Mouse (Mus musculus) E14TG2a.4 (cell line): ENCODE measurements around the gene Ifitm10.
"Not testable (repeated sequence)": the region's sequence is repeated elsewhere in the genome, so short reads cannot be mapped to it uniquely, and the experiment has no call there.

Source experiments
- H3K27me3 ChIP-seq: 2 replicates; pipeline ENCODE4 v1.6.1; 2014; ENCODE audit warnings: low read length, control low read depth; ENCODE audit not compliant: insufficient read depth
- H3K36me3 ChIP-seq: 2 replicates; pipeline ENCODE4 v1.6.1; 2014; ENCODE audit warnings: low read length, control low read depth; ENCODE audit not compliant: insufficient read depth
- H3K4me1 ChIP-seq: replicated peaks from 2 replicates; pipeline ENCODE4 v1.6.1; 2014; ENCODE audit warnings: low read depth, low read length, control low read depth
- H3K4me3 ChIP-seq: replicated peaks from 2 replicates; pipeline ENCODE4 v1.5.1; 2014; ENCODE audit warnings: mild to moderate bottlenecking, low read length
- H3K9me3 ChIP-seq: 2 replicates; pipeline ENCODE4 v1.6.1; 2014; ENCODE audit warnings: low read length, control low read depth
- CTCF ChIP-seq: conservative IDR thresholded peaks from 2 replicates; pipeline ENCODE4 v1.5.1; 2014; ENCODE audit warnings: low read length
- NANOG ChIP-seq: IDR thresholded peaks from 2 replicates; pipeline ENCODE4 v1.6.1; 2014; ENCODE audit warnings: borderline replicate concordance, low read length, mixed read lengths
- POU5F1 ChIP-seq: IDR thresholded peaks from 2 replicates; pipeline ENCODE4 v1.6.1; 2014; ENCODE audit warnings: low read length, borderline replicate concordance

Gene Ifitm10

GRCm38 (mm10) chr7:142409603-142410002 lies 36.0 kb upstream of the Ifitm10 start:
- no peak overlapping the region for H3K4me3 ChIP-seq
- peaks cover 2% of the 10 kb centered on the region; the same call in 1 of the 2 replicates for H3K4me1 ChIP-seq
- peaks cover 21% of the 10 kb centered on the region; the same call in 1 of the 2 replicates for H3K27me3 ChIP-seq
- no peaks in the 10 kb centered on the region for H3K36me3 ChIP-seq
- TF ChIP-seq CTCF, result no peak
- TF ChIP-seq POU5F1, result no peak
- no peak for TF ChIP-seq NANOG
- H3K9me3 ChIP-seq, result peaks cover 19% of the 10 kb centered on the region

DNA sequence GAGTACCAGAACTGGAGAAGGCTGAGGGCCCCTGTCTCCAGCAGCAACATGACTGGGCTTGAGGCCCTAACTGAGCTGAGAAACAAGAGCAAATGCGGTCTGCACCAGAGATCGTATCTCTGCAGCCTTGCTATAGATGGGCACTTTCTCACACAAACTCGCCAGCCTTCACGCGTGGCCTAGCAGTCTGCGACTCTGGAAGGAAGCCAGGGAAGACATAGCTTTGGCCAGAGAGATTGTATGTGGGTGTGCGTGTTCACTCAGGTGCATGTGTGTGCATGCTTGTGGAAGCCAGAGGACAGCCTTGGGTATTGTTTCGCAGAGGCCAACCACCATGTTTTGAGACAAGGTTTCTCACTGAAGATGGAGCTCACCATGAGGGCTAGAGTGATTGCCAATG lies 35.1 kb upstream of the Ifitm10 start:
- Histone ChIP-seq H3K27me3 (peaks cover 14% of the 10 kb centered on the region; the same call in 1 of the 2 replicates), H3K36me3 (no peaks in the 10 kb centered on the region), H3K9me3 (peaks cover 23% of the 10 kb centered on the region), H3K4me1 (peaks cover 11% of the 10 kb centered on the region; the same call in 1 of the 2 replicates), H3K4me3 (no peak overlapping the region)
- TF ChIP-seq NANOG, result no peak
- no peak for TF ChIP-seq POU5F1
- no peak for TF ChIP-seq CTCF

DNA sequence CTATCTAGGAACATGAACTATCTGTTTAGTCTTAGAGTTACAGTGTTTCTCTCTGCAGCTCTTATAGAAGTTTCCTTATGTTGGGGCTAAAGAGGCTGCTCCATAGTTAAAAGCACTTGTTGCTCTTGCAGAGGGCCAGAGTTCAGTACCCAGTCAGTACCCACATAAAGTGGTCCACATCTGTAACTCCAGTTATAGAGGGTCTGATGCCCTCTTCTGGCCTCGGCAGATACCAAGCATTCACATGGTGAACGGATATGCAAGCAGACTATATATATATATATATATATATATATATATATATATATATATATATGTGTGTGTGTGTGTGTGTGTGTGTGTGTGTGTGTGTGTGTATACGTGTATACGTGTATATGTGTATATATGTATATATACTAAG lies 34.4 kb upstream of the Ifitm10 start:
- peaks cover 15% of the 10 kb centered on the region; the same call in 1 of the 2 replicates for H3K27me3 ChIP-seq
- TF ChIP-seq POU5F1 (no peak), NANOG (no peak), CTCF (no peak)
- peaks cover 12% of the 10 kb centered on the region; the same call in 1 of the 2 replicates for H3K4me1 ChIP-seq
- no peak overlapping the region for H3K4me3 ChIP-seq
- H3K36me3 ChIP-seq, result no peaks in the 10 kb centered on the region
- peaks cover 20% of the 10 kb centered on the region for H3K9me3 ChIP-seq

DNA sequence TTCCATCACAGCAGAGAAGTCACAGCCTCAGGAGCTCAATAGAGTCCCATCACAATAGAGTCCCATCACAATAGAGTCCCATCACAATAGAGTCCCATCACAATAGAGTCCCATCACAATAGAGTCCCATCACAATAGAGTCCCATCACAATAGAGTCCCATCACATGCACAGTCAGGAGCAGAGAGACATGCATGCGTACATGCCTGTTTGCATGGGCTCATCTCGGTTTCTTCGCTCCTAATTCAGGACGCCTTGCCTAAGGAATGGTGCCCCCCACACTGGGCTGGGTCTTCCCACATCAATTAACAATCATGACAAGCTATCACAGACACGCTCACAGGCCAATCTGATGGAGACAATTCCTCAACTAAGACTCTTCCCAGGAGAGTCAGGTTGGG lies 31.6 kb upstream of the Ifitm10 start:
- peaks cover 10% of the 10 kb centered on the region; the same call in 1 of the 2 replicates for H3K27me3 ChIP-seq

DNA sequence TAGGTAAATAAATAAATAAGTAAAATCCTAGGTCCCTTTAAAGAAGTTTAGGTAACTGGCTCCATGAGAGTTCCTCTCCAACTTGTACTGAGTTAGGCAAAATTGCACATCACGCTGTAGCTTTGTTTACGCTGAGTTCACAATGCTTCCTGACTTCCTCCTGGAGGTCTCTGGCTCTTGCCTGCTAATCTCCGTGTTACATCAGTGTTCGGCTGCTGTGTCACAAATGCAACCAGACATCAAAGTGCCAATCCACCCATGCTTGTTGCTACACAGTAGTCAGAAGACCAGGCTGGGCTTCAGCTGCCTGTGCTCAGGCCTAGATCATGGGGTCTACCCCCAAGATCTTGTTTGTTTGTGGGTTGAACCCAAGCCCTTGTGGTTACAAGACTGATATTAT lies 30.0 kb upstream of the Ifitm10 start:
- Histone ChIP-seq H3K4me1 (peaks cover 30% of the 10 kb centered on the region), H3K9me3 (peaks cover 18% of the 10 kb centered on the region), H3K27me3 (peaks cover 15% of the 10 kb centered on the region; the same call in 1 of the 2 replicates), H3K36me3 (no peaks in the 10 kb centered on the region), H3K4me3 (no peak overlapping the region)
- no peak for TF ChIP-seq POU5F1
- TF ChIP-seq CTCF, result no peak

More for the DNA sequence above, 31.6 kb upstream of the Ifitm10 start:
- Histone ChIP-seq H3K9me3 (peaks cover 18% of the 10 kb centered on the region), H3K4me1 (peaks cover 28% of the 10 kb centered on the region)
- TF ChIP-seq NANOG, result peak; percentile 97
- H3K36me3 ChIP-seq, H3K4me3 ChIP-seq: not testable (repeated sequence)

DNA sequence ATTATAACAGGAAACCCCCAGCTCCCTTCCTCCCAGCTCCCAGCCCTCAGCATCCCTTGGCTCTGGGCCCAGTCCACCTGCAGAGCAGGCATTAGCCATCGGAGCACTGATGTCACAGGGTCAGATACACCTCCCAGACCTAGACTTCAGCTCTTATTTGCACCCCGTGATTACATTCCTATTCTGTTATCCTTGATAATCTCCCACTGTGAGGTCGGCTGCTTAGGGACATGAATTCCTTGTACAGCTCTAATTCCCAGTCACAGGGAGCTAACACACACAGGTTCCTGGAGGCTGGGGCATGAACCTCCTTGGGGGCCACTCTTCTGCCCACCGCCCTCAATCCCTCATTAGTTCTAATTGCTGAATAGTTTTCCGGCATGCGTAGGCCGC lies 27.2 kb upstream of the Ifitm10 start:
- Histone ChIP-seq H3K36me3 (no peaks in the 10 kb centered on the region), H3K27me3 (peaks cover 27% of the 10 kb centered on the region), H3K9me3 (peaks cover 15% of the 10 kb centered on the region), H3K4me1 (peaks cover 30% of the 10 kb centered on the region), H3K4me3 (no peak overlapping the region)
- TF ChIP-seq CTCF (no peak), POU5F1 (no peak), NANOG (no peak)

GRCm38 (mm10) chr7:142400112-142400749 lies 26.7 kb upstream of the Ifitm10 start:
- peaks cover 31% of the 10 kb centered on the region for H3K27me3 ChIP-seq
- no peaks in the 10 kb centered on the region for H3K36me3 ChIP-seq
- peaks cover 10% of the 10 kb centered on the region for H3K9me3 ChIP-seq
- no peak overlapping the region for H3K4me3 ChIP-seq
- TF ChIP-seq POU5F1 (no peak), CTCF (no peak), NANOG (no peak)
- peaks cover 30% of the 10 kb centered on the region for H3K4me1 ChIP-seq

DNA sequence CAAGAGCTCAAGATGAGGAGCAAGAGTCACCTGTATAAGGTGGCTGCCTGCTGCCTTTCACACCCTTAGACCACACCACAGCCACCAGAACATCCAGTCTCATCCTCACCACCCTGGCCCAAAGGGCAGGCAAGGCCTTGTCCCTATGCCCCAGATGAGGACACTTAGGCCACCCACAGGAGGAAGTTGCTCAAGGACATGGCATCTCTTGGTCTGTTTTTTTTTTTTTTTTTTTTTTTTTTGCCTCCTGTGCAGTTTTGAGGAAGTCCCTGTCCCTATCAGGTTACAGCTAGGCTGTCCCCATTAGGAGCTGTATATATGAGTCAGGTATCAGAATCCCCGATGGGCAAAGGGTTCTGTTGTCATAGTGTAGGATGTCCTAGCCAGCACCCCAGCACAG lies 25.7 kb upstream of the Ifitm10 start:
- TF ChIP-seq NANOG (no peak), CTCF (no peak), POU5F1 (no peak)
- peaks cover 25% of the 10 kb centered on the region for H3K4me1 ChIP-seq

DNA sequence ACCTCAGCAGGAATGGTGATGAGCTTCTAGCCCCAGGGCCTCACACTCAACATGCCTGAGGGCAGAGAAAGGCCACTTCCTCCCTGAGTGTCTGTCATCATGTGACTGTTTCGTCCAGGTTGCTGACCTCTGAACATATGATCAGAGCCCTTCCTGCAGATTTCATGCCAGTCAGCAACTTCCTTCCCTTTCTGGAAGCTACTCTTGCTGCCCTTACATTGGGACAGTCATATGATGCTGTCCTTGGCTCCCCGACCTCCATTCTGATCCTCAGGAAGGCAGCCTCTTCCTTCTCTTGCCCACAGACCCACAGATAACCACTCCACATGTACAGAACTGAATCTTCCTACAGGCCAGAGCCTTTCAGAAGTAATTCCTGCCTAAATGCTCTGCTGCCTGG lies 24.5 kb upstream of the Ifitm10 start:
- H3K36me3 ChIP-seq, result no peaks in the 10 kb centered on the region
- H3K4me3 ChIP-seq, result no peak overlapping the region

More for the DNA sequence above, 25.7 kb upstream of the Ifitm10 start:
- H3K9me3 ChIP-seq, result peaks cover under 1% of the 10 kb centered on the region
- H3K4me3 ChIP-seq, result no peak overlapping the region
- no peaks in the 10 kb centered on the region for H3K36me3 ChIP-seq
- peaks cover 37% of the 10 kb centered on the region for H3K27me3 ChIP-seq

More for the DNA sequence above, 24.5 kb upstream of the Ifitm10 start:
- peaks cover 27% of the 10 kb centered on the region for H3K4me1 ChIP-seq
- TF ChIP-seq POU5F1 (no peak), NANOG (no peak), CTCF (no peak)
- no peaks in the 10 kb centered on the region for H3K9me3 ChIP-seq
- peaks cover 36% of the 10 kb centered on the region for H3K27me3 ChIP-seq
